Mouse (Mus musculus): ENCODE results near the gene Xxylt1. TPM values are rescaled to one million over a fixed set of nuclear protein-coding genes. Genes with fewer than 3 reads are reported as not detected.
A peak's percentile ranks its signal among the peaks of the same experiment; 100 is the strongest.

Gene Xxylt1
- polyA plus RNA-seq, 1 experiment from 2014 or later: 13.4 TPM

DNA sequence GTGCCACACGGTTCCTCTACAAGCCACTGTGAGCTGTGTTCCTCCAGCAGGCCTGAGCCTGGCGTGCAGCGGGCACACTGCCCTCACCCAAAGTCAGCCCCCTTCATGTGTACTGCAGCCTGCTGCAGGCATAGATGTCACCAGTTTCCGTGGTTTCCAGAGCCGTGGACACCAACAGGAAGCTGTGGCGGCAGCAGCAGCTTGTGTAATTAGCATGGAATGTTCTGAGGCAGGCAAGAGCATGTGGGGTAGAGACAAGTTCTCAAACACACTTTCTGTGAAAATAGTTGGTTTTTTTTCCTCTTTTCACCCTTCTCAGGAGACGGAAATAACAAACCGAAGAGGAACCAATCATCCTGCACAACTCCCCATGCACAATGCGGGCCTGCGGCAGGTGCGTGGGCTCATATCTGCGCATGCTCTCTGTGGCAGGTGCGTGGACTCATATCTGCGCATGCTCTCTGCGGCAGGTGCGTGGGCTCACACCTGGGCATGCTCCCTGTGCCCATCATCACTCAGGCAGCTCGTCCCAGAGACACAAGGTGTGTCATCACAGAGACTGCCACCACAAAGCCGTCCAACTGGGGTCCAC, 109.2 kb downstream of the Xxylt1 start:
- H3K27me3 ChIP-seq (ENCODE audit: control insufficient read depth, insufficient read depth, low read length): no peaks in the 10 kb centered on the region
- ATAC-seq (ENCODE audit: insufficient read depth, low FRiP score, low TSS enrichment): no peak
- 88% methylated on average over 18 of the region's 18 CpGs for WGBS

DNA sequence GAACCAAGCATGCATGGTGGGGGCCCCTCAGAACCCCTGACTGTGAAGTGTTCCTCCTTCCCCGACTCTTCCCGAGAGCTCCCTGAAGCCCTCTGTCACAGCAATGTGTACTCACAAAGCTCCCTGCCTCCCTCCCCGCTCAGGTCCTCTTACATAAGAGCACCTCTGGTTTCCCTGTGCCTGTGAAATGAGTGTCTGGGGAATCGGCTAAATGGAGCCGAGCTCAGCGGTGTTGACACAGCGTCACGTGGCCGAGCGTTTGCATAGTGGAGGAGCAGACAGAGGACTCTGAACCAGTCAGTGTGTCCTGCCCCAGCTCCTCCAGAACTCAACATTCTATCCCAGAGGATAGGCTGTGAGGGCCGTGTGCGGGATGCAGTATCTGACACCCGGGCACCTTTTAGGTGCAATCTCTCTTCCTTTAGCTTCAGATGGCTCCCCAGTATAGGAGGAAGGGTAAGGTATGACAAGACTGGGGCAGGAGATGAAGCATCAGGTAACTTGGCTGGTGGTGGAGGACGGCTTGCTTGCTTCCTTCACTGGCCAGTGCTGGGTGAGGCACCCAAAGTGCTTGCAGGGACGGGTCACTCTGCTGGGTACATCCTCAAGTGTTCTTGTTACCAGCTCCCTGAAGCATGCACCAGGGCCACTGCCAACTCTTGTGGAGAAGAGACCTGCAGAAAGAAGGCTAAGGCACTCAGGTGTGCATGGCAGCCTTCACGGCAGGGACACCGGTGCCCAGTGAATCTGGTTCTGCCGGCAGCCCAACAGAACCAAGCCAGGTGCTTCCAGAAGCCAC, 111.8 kb downstream of the Xxylt1 start:
- Histone ChIP-seq H3K9ac (ENCODE audit: low read length) (no peak overlapping the region), H3K4me1 (ENCODE audit: control insufficient read depth, insufficient read depth, low read length) (peaks cover 5% of the 10 kb centered on the region; the same call in 1 of the 2 replicates), H3K9me3 (ENCODE audit: control insufficient read depth, low read length) (no peaks in the 10 kb centered on the region), H3K27me3 (ENCODE audit: control insufficient read depth, insufficient read depth, low read length) (no peaks in the 10 kb centered on the region), H3K4me3 (ENCODE audit: low read depth, low read length) (no peak overlapping the region), H3K36me3 (ENCODE audit: control insufficient read depth, insufficient read depth, low read length) (no peaks in the 10 kb centered on the region), H3K27ac (ENCODE audit: low read depth, low read length) (no peak overlapping the region), H3K4me2 (ENCODE audit: low read depth) (no peak overlapping the region)
- ATAC-seq (ENCODE audit: insufficient read depth, low FRiP score, low TSS enrichment): no peak
- 65% methylated on average over 18 of the region's 18 CpGs for WGBS
- DNase-seq (ENCODE audit: low spot score): peak; percentile 26

More for the DNA sequence above, 109.2 kb downstream of the Xxylt1 start:
- H3K9me3 ChIP-seq (ENCODE audit: control insufficient read depth, low read length): no peaks in the 10 kb centered on the region
- peaks cover 8% of the 10 kb centered on the region for H3K4me1 ChIP-seq (ENCODE audit: control insufficient read depth, insufficient read depth, low read length)
- no peak overlapping the region for H3K4me2 ChIP-seq (ENCODE audit: low read depth)
- DNase-seq (ENCODE audit: low spot score): no peak
- no peak overlapping the region for H3K27ac ChIP-seq (ENCODE audit: low read depth, low read length)
- H3K9ac ChIP-seq (ENCODE audit: low read length): no peak overlapping the region
- no peak overlapping the region for H3K4me3 ChIP-seq (ENCODE audit: low read depth, low read length)
- no peaks in the 10 kb centered on the region for H3K36me3 ChIP-seq (ENCODE audit: control insufficient read depth, insufficient read depth, low read length)

DNA sequence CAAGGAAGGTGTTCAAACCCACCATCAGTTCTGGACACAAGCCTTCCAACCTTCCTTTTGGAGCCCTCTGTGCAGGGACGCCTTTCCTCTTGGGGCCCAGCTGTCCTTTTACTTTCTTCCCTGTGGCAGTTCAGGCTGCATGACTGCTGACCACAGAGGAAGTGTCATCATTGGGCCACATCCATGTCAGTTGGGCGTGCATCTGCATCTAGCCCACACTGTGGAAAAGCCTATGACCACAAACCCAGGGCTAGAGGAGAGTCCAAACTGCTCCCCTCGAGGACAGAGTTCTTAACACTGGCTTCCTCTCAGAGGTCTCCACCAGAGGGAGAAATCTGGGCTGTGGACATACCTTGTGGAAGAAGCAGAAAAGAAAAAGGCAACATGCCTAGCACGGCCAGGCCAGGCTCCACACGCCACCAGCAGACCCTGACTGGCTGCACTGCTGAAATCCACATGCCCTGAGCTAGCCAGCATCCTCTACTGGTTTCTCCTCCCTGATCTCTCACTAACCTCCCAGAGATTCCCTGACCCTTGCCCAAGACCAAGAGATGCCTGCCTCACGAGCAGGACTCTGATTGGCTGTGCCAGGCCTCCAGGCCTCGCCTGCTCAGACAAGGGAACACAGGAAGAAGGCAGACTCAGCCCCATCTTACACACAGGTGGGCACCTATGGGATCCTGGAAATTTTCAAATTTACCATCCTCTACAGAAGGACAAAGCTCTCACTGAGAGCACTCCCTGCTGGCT, 112.7 kb downstream of the Xxylt1 start:
- H3K27me3 ChIP-seq (ENCODE audit: control insufficient read depth, insufficient read depth, low read length): no peaks in the 10 kb centered on the region
- no peak overlapping the region for H3K9ac ChIP-seq (ENCODE audit: low read length)
- no peak overlapping the region for H3K27ac ChIP-seq (ENCODE audit: low read depth, low read length)
- no peak overlapping the region for H3K4me3 ChIP-seq (ENCODE audit: low read depth, low read length)
- H3K36me3 ChIP-seq (ENCODE audit: control insufficient read depth, insufficient read depth, low read length): no peaks in the 10 kb centered on the region
- peaks cover 4% of the 10 kb centered on the region; the same call in 1 of the 2 replicates for H3K4me1 ChIP-seq (ENCODE audit: control insufficient read depth, insufficient read depth, low read length)
- DNase-seq (ENCODE audit: low spot score): no peak
- no peak overlapping the region for H3K4me2 ChIP-seq (ENCODE audit: low read depth)
- no peak for ATAC-seq (ENCODE audit: insufficient read depth, low FRiP score, low TSS enrichment)
- H3K9me3 ChIP-seq (ENCODE audit: control insufficient read depth, low read length): no peaks in the 10 kb centered on the region
- WGBS: 82% methylated on average over 7 of the region's 7 CpGs

DNA sequence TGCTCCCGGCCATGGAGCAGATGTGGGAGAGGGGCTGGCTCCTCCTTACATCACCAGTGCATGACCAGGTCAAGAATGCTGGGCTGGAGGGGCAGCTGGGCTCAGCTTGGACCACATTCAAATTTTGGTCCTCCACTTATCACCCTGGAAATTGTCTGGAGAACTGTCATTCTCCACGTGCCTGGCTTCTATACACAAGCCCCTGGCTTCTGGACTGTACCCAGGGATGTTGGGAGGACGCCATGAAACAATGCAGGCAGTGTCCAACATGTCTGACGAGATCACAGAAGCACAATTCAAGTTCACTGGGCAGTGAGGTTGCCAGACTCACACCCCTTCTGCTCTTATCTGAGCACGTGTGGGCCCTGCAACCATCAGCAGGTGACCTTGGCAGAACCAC, 114.5 kb downstream of the Xxylt1 start:
- ATAC-seq (ENCODE audit: insufficient read depth, low FRiP score, low TSS enrichment): no peak
- Histone ChIP-seq H3K36me3 (ENCODE audit: control insufficient read depth, insufficient read depth, low read length) (no peaks in the 10 kb centered on the region), H3K4me3 (ENCODE audit: low read depth, low read length) (no peak overlapping the region), H3K27ac (ENCODE audit: low read depth, low read length) (no peak overlapping the region), H3K4me2 (ENCODE audit: low read depth) (no peak overlapping the region), H3K4me1 (ENCODE audit: control insufficient read depth, insufficient read depth, low read length) (no peaks in the 10 kb centered on the region), H3K9me3 (ENCODE audit: control insufficient read depth, low read length) (no peaks in the 10 kb centered on the region), H3K27me3 (ENCODE audit: control insufficient read depth, insufficient read depth, low read length) (no peaks in the 10 kb centered on the region), H3K9ac (ENCODE audit: low read length) (no peak overlapping the region)
- no peak for DNase-seq (ENCODE audit: low spot score)
- 91% methylated on average over 5 of the region's 5 CpGs for WGBS

DNA sequence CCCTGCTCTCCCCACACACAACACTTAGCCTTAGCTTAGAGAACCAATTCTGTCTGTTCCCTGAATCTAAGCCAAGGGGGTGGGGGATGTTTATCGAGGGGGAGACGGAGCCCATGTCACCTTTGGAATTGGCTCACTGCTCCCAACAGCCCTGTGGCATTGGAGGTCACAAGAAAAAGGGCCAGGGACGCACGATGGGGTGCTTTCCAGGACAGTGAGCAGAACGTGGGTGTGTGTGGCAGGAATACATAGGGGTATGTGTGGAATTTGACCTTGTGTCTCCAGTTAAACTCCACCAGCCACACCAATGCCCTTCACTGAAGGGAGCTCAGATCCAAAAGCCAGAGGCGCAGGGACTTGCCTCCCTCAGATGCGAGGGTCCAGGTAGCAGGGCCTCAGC, 116.3 kb downstream of the Xxylt1 start:
- Histone ChIP-seq H3K4me2 (ENCODE audit: low read depth) (no peak overlapping the region), H3K9ac (ENCODE audit: low read length) (no peak overlapping the region), H3K4me1 (ENCODE audit: control insufficient read depth, insufficient read depth, low read length) (no peaks in the 10 kb centered on the region), H3K27me3 (ENCODE audit: control insufficient read depth, insufficient read depth, low read length) (no peaks in the 10 kb centered on the region), H3K9me3 (ENCODE audit: control insufficient read depth, low read length) (no peaks in the 10 kb centered on the region), H3K27ac (ENCODE audit: low read depth, low read length) (no peak overlapping the region), H3K36me3 (ENCODE audit: control insufficient read depth, insufficient read depth, low read length) (no peaks in the 10 kb centered on the region), H3K4me3 (ENCODE audit: low read depth, low read length) (no peak overlapping the region)
- no peak for DNase-seq (ENCODE audit: low spot score)
- ATAC-seq (ENCODE audit: insufficient read depth, low FRiP score, low TSS enrichment): no peak
- WGBS: 85% methylated on average over 7 of the region's 7 CpGs

DNA sequence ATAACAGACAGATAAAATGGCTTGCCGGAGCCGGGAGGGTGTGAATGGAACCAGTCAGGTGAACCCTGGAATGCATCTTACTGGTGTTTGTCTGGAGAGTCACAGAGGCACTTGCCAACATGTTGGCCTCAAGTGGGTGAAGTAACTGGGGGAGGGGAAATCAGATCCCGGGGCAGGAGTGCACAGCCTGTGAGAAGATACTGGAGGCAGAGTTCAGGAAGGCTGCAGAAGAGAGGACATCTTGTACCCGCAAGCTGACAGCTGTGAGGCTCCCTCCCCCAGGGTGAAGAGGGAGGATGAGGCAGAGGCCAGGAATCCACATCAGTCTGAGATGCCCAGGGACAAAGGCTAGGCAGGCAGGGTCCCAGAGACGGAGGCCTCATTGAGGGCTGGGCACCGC, 116.8 kb downstream of the Xxylt1 start:
- no peaks in the 10 kb centered on the region for H3K9me3 ChIP-seq (ENCODE audit: control insufficient read depth, low read length)
- no peaks in the 10 kb centered on the region for H3K36me3 ChIP-seq (ENCODE audit: control insufficient read depth, insufficient read depth, low read length)
- H3K4me2 ChIP-seq (ENCODE audit: low read depth): no peak overlapping the region
- H3K27ac ChIP-seq (ENCODE audit: low read depth, low read length): no peak overlapping the region
- ATAC-seq (ENCODE audit: insufficient read depth, low FRiP score, low TSS enrichment) (no peak), DNase-seq (ENCODE audit: low spot score) (no peak)
- 81% methylated on average over 6 of the region's 6 CpGs for WGBS
- H3K4me1 ChIP-seq (ENCODE audit: control insufficient read depth, insufficient read depth, low read length): no peaks in the 10 kb centered on the region
- H3K9ac ChIP-seq (ENCODE audit: low read length): no peak overlapping the region
- no peaks in the 10 kb centered on the region for H3K27me3 ChIP-seq (ENCODE audit: control insufficient read depth, insufficient read depth, low read length)
- no peak overlapping the region for H3K4me3 ChIP-seq (ENCODE audit: low read depth, low read length)

DNA sequence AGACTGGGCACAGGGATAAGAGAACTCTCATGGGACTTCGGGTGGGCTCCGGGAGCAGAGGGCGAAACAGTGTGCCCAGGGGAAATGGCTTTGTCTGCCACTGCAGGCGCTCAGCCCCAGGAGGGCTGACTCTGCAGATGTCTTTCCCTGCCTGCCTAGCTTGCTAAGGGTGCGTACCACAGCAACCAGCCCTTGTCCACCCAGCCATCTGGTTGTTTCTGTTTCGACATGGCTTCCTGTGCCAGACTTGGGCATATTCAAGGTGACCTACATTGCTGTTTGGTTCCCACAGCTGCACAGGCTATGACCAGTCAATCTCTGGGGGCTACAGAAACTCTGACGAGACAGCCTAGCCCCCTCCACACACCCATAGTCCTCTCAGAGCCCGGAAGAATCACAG, 118.7 kb downstream of the Xxylt1 start:
- Histone ChIP-seq H3K36me3 (ENCODE audit: control insufficient read depth, insufficient read depth, low read length) (no peaks in the 10 kb centered on the region), H3K27me3 (ENCODE audit: control insufficient read depth, insufficient read depth, low read length) (no peaks in the 10 kb centered on the region), H3K4me2 (ENCODE audit: low read depth) (no peak overlapping the region), H3K9ac (ENCODE audit: low read length) (no peak overlapping the region), H3K4me1 (ENCODE audit: control insufficient read depth, insufficient read depth, low read length) (no peaks in the 10 kb centered on the region), H3K4me3 (ENCODE audit: low read depth, low read length) (no peak overlapping the region), H3K9me3 (ENCODE audit: control insufficient read depth, low read length) (no peaks in the 10 kb centered on the region), H3K27ac (ENCODE audit: low read depth, low read length) (no peak overlapping the region)
- no peak for ATAC-seq (ENCODE audit: insufficient read depth, low FRiP score, low TSS enrichment)
- no peak for DNase-seq (ENCODE audit: low spot score)
- 90% methylated on average over 8 of the region's 8 CpGs for WGBS

DNA sequence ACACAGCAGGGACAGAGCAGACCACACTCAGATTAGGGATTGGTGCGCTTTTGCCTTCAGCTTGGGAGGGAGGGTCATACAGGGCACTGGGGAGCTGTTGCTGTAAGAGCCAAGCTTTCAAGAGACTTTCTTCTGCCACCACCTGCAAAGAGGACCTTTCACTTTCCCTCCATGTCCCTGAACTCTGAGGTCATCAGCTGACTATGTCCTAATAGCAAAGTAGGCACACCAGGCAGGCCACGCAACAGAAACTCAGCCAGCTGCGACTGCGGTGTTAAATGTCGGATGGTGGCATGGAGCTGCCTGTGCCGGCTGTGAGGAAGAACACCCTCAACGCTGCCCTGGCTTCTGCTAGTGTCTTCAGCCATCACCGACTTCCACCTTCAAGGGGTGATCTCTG, 120.1 kb downstream of the Xxylt1 start:
- H3K4me3 ChIP-seq (ENCODE audit: low read depth, low read length): no peak overlapping the region
- H3K9ac ChIP-seq (ENCODE audit: low read length): no peak overlapping the region
- H3K4me2 ChIP-seq (ENCODE audit: low read depth): no peak overlapping the region
- no peaks in the 10 kb centered on the region for H3K4me1 ChIP-seq (ENCODE audit: control insufficient read depth, insufficient read depth, low read length)
- DNase-seq (ENCODE audit: low spot score): no peak
- H3K9me3 ChIP-seq (ENCODE audit: control insufficient read depth, low read length): no peaks in the 10 kb centered on the region
- no peaks in the 10 kb centered on the region for H3K36me3 ChIP-seq (ENCODE audit: control insufficient read depth, insufficient read depth, low read length)
- 85% methylated on average over 8 of the region's 8 CpGs for WGBS
- no peak for ATAC-seq (ENCODE audit: insufficient read depth, low FRiP score, low TSS enrichment)
- H3K27ac ChIP-seq (ENCODE audit: low read depth, low read length): no peak overlapping the region
- no peaks in the 10 kb centered on the region for H3K27me3 ChIP-seq (ENCODE audit: control insufficient read depth, insufficient read depth, low read length)
